13 mouse cellular contexts compared by ENCODE assay signal in genomic region chr12:36509954-36510642, GRCm38 (mm10).
DNase-seq lines count a peak whose midpoint lies in the region; ATAC-seq lines count a peak whose summit lies in the region.
"Had no signal": no experiment of that assay in that cellular context is flagged by ENCODE, and none has a peak within 500 bp of the region (broad histone marks: within the 10 kb centered on the region; RNA-seq: fewer than 3 reads in every experiment).

No protein-coding gene starts in this region.

- peak; percentile 36 for ATAC-seq in forebrain, embryonic 16.5 days
- no peak for ATAC-seq in forebrain, embryonic 11.5 days (replicated peaks; ENCODE audit: low FRiP score)
- no peak; the same call in 1 of the 2 replicates for ATAC-seq in midbrain, embryonic 16.5 days

- no peaks in the 10 kb centered on the region for H3K9me3 ChIP-seq in forebrain, embryonic 16.5 days (ENCODE audit: control insufficient read depth, low read length)
- H3K9me3 ChIP-seq in forebrain, embryonic 11.5 days (ENCODE audit: control insufficient read depth, low read length): no peaks in the 10 kb centered on the region
- no peaks in the 10 kb centered on the region for H3K9me3 ChIP-seq in midbrain, embryonic 16.5 days (replicated peaks; ENCODE audit: control insufficient read depth, low read length, poor library complexity, severe bottlenecking)
- H3K9me3 ChIP-seq: heart, embryonic 12.5 days; hindbrain, embryonic 15.5 days; lung, embryonic 15.5 days had no signal

- H3K27me3 ChIP-seq in forebrain, embryonic 16.5 days (replicated peaks; ENCODE audit: control insufficient read depth, insufficient read depth, low read length): no peaks in the 10 kb centered on the region
- no peaks in the 10 kb centered on the region for H3K27me3 ChIP-seq in forebrain, embryonic 11.5 days (ENCODE audit: control insufficient read depth, insufficient read depth, low read length)
- no peaks in the 10 kb centered on the region for H3K27me3 ChIP-seq in midbrain, embryonic 16.5 days (ENCODE audit: control insufficient read depth, insufficient read depth, low read depth, low read length)
- H3K27me3 ChIP-seq: heart, embryonic 12.5 days; hindbrain, embryonic 15.5 days; lung, embryonic 15.5 days had no signal

- no peak overlapping the region for H3K4me2 ChIP-seq in forebrain, embryonic 16.5 days (ENCODE audit: low read length)
- H3K4me2 ChIP-seq in forebrain, embryonic 11.5 days (ENCODE audit: low read depth, low read length, severe bottlenecking): no peak overlapping the region
- H3K4me2 ChIP-seq in midbrain, embryonic 16.5 days (ENCODE audit: low read length): no peak overlapping the region
- H3K4me2 ChIP-seq: heart, embryonic 12.5 days; hindbrain, embryonic 15.5 days; lung, embryonic 15.5 days had no signal

- no peak for DNase-seq in forebrain, embryonic 11.5 days (ENCODE audit: low spot score)
- DNase-seq in adipocyte (ENCODE audit: low spot score): peak; percentile 18
- peak; percentile 41 for DNase-seq in hindlimb bud, embryonic 11.5 days (ENCODE audit: extremely low spot score, low read depth, low spot score)
- peak; percentile 13 to 63 for DNase-seq in kidney, postnatal 36 days
- no peak for DNase-seq in left cerebral cortex, postnatal 4 days
- DNase-seq in spleen, adult 18-20 months: no peak
- DNase-seq: cerebellum, postnatal 25 days; thymus, postnatal 4 days had no signal

- no peak overlapping the region for H3K27ac ChIP-seq in forebrain, embryonic 16.5 days (ENCODE audit: low read length)
- H3K27ac ChIP-seq in forebrain, embryonic 11.5 days (ENCODE audit: low read depth, low read length): no peak overlapping the region
- no peak overlapping the region for H3K27ac ChIP-seq in midbrain, embryonic 16.5 days (ENCODE audit: low read length)
- H3K27ac ChIP-seq: hindbrain, embryonic 15.5 days; lung, embryonic 15.5 days had no signal

- no peaks in the 10 kb centered on the region for H3K36me3 ChIP-seq in forebrain, embryonic 16.5 days (ENCODE audit: control insufficient read depth, insufficient read depth)
- H3K36me3 ChIP-seq in forebrain, embryonic 11.5 days (ENCODE audit: control insufficient read depth, insufficient read depth, low read length): no peaks in the 10 kb centered on the region
- H3K36me3 ChIP-seq in midbrain, embryonic 16.5 days (ENCODE audit: control insufficient read depth, insufficient read depth, low read length): no peaks in the 10 kb centered on the region
- H3K36me3 ChIP-seq: heart, embryonic 12.5 days; hindbrain, embryonic 15.5 days; lung, embryonic 15.5 days had no signal

- no peaks in the 10 kb centered on the region for H3K4me1 ChIP-seq in forebrain, embryonic 16.5 days (replicated peaks; ENCODE audit: control insufficient read depth, insufficient read depth, low read length)
- 0 out of 2 replicates have a peak, but pooled peaks cover 1% of the 10 kb centered on the region for H3K4me1 ChIP-seq in forebrain, embryonic 11.5 days (replicated peaks; ENCODE audit: control insufficient read depth, insufficient read depth, low read length)
- H3K4me1 ChIP-seq in midbrain, embryonic 16.5 days (ENCODE audit: control insufficient read depth, insufficient read depth, low read length): no peaks in the 10 kb centered on the region
- H3K4me1 ChIP-seq: heart, embryonic 12.5 days; hindbrain, embryonic 15.5 days; lung, embryonic 15.5 days had no signal

- no peak overlapping the region for H3K4me3 ChIP-seq in forebrain, embryonic 16.5 days (replicated peaks; ENCODE audit: low read length)
- no peak overlapping the region for H3K4me3 ChIP-seq in forebrain, embryonic 11.5 days (ENCODE audit: low read depth, low read length)
- H3K4me3 ChIP-seq in midbrain, embryonic 16.5 days (ENCODE audit: low read depth, low read length): no peak overlapping the region
- H3K4me3 ChIP-seq: heart, embryonic 12.5 days; hindbrain, embryonic 15.5 days; lung, embryonic 15.5 days had no signal

- intact Hi-C loops in left cerebral cortex, postnatal 4 days (cut with DNase I): no loop called here

- 73% methylated on average over 10 of the region's 10 CpGs for WGBS in forebrain, embryonic 16.5 days
- 85% methylated on average over 10 of the region's 10 CpGs for WGBS in forebrain, embryonic 11.5 days
- 83% methylated on average over 10 of the region's 10 CpGs for WGBS in midbrain, embryonic 16.5 days

- no peak overlapping the region for H3K9ac ChIP-seq in forebrain, embryonic 16.5 days (replicated peaks; ENCODE audit: low read depth, low read length)
- no peak overlapping the region for H3K9ac ChIP-seq in forebrain, embryonic 11.5 days (ENCODE audit: low read length)
- H3K9ac ChIP-seq in midbrain, embryonic 16.5 days (ENCODE audit: low read depth, low read length): no peak overlapping the region
- H3K9ac ChIP-seq: heart, embryonic 12.5 days; hindbrain, embryonic 15.5 days; lung, embryonic 15.5 days had no signal

Comparison
In these comparisons a context has a peak if more than half of its experiments do, and no peak if none do; other contexts are left out.
1. DNase-seq: peak in adipocyte (single experiment), hindlimb bud, embryonic 11.5 days (single experiment) and kidney, postnatal 36 days (2 of 2); none in forebrain, embryonic 11.5 days (single experiment), left cerebral cortex, postnatal 4 days (single experiment) and spleen, adult 18-20 months (0 of 2).